Mouse (Mus musculus) myocyte (in vitro differentiated cells): ENCODE measurements around the gene Txk.

Source experiments
- E2F4 ChIP-seq: IDR thresholded peaks from one replicate; pipeline ENCODE4 v1.6.1; 2011; ENCODE audit warnings: mild to moderate bottlenecking, control low read depth, moderate library complexity; ENCODE audit not compliant: insufficient read depth
- MAX ChIP-seq: IDR thresholded peaks from one replicate; pipeline ENCODE4 v1.6.1; 2011; ENCODE audit warnings: low read depth, mild to moderate bottlenecking, control low read depth
- MYOD1 ChIP-seq, 3 experiments: IDR thresholded peaks; one replicate each; pipeline ENCODE4 v1.6.1; 2011; ENCODE audit warnings: control low read depth in 2 of 3, low read depth in 2 of 3, mild to moderate bottlenecking in 2 of 3, moderate library complexity in 1 of 3; ENCODE audit not compliant: insufficient read length in 2 of 3, control insufficient read depth in 1 of 3
- MYOG ChIP-seq, 3 experiments: IDR thresholded peaks; one replicate each; pipeline ENCODE4 v1.6.1; 2011; ENCODE audit warnings: control low read depth in 2 of 3, low read depth in 2 of 3, mild to moderate bottlenecking in 2 of 3; ENCODE audit not compliant: insufficient read length in 2 of 3, control insufficient read depth in 1 of 3, insufficient read depth in 1 of 3
- POLR2A ChIP-seq: IDR thresholded peaks from one replicate; pipeline ENCODE4 v1.6.1; 2011; ENCODE audit warnings: low read depth, mild to moderate bottlenecking, control low read depth, moderate library complexity; ENCODE audit not compliant: insufficient read length
- POLR2AphosphoS2 ChIP-seq: IDR thresholded peaks from one replicate; pipeline ENCODE4 v1.6.1; 2011; ENCODE audit warnings: low read depth, control low read depth; ENCODE audit not compliant: insufficient read length
- REST ChIP-seq: IDR thresholded peaks from one replicate; pipeline ENCODE4 v1.6.1; 2011; ENCODE audit warnings: mild to moderate bottlenecking, control low read depth, moderate library complexity; ENCODE audit not compliant: insufficient read depth, insufficient read length
- SRF ChIP-seq: IDR thresholded peaks from one replicate; pipeline ENCODE4 v1.6.1; 2011; ENCODE audit warnings: low read depth; ENCODE audit not compliant: control insufficient read depth, insufficient read length
- TCF3 ChIP-seq: IDR thresholded peaks from one replicate; pipeline ENCODE4 v1.6.1; 2011; ENCODE audit warnings: low read depth, control low read depth; ENCODE audit not compliant: insufficient read length
- USF1 ChIP-seq: IDR thresholded peaks from one replicate; pipeline ENCODE4 v1.6.1; 2011; ENCODE audit warnings: low read depth, mild to moderate bottlenecking, control low read depth, moderate library complexity

DNA sequence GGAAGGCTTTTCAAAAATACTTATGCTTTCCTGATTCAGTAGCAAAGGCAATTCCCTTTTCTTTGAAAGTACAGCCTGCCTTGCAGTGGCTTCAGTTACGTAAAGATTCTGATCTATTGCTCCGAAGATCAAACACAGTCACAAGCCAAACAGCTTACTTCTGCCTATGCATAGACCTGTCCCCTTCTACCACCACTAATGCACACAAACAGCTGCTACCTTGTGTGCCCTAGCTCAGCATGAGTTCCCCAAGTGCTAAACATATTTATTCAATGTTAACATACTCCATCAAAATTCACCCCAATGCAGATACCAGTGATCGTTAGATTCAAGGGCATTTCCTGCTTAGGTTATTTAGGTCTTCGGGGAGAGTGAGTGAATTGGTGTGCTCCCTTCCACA lies 6.1 kb downstream of the Txk start:
- TF ChIP-seq POLR2A (no peak), MAX (no peak), SRF (no peak), POLR2AphosphoS2 (no peak), MYOG (IDR thresholded peaks at IDR 0.05; ENCODE audit: control insufficient read depth in 1 of 3, insufficient read depth in 1 of 3, insufficient read length in 2 of 3, low read depth in 2 of 3) (no peak), E2F4 (no peak), MYOD1 (IDR thresholded peaks at IDR 0.05; ENCODE audit: control insufficient read depth in 1 of 3, insufficient read length in 2 of 3, low read depth in 2 of 3) (no peak), TCF3 (no peak), REST (no peak), USF1 (no peak)
